Mouse (Mus musculus): ENCODE data around the gene Dip2b.
"Not testable (repeated sequence)": the region's sequence is repeated elsewhere in the genome, so short reads cannot be mapped to it uniquely, and the experiment has no call there.

The Dip2b gene

GRCm38 (mm10) chr15:100260351-100260750 is 221.9 kb downstream of the Dip2b start:
- DNase-seq (ENCODE audit: low spot score), result not testable (repeated sequence)

- DNase-seq (ENCODE audit: low spot score), result no peak
Measured at GRCm38 (mm10) chr15:100263246-100263905, 224.9 kb downstream of the Dip2b start.

GRCm38 (mm10) chr15:100265586-100266325 is 227.3 kb downstream of the Dip2b start:
- peak; percentile 23 for DNase-seq (ENCODE audit: low spot score)

- no peak for DNase-seq (ENCODE audit: low spot score)
Measured at GRCm38 (mm10) chr15:100268916-100269315, 230.5 kb downstream of the Dip2b start.

Data from T-cell, adult 2 months (primary cell).